Mouse (Mus musculus) lung, adult 18-20 months (tissue): ENCODE results near the gene Ugt1a10.

Source experiments
- DNase-seq, 2 experiments: peaks; one replicate each; pipeline ENCODE4 v3.0.0; 2022; ENCODE audit warnings: mixed read lengths in 2 of 2

The Ugt1a10 gene

GRCm38 (mm10) chr1:88255989-88256754, 201.0 kb downstream of the Ugt1a10 start:
- DNase-seq: no peak

DNA sequence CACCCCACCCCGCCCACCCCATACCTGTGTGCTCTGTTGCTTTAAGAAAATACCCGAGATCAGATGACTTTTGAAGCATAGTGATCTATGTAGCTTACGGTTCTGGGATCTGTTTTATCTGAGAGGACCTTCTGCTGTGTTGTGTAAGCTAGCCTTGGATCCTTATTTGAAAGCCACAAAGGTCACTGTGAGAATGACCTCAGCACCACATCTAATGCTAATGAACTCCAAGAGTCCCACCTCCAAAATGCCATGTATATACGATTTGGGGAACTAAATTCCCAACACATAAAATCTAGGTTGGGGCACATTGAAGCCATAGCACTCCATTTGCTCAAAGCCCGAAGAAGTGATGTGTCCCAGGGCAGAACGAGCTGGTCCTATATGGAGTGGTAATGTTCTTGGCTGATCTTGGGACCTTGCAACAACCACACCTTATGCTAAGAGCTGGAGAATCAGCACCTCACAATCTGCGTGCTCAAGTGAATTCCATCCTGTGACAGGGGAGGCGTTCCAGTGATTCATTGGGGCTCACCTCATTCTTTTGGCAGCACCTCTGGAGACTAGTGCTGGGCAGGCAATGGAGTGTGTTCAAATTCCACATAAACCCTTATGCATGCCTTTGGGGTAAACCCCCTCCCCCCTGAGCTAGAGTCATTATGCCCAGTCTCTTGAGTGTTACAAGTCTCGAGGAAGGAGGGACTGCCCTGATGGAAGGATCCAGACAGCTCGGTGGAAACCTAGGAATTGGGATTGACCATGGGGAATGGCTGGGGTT, 201.9 kb downstream of the Ugt1a10 start:
- DNase-seq: peak in 1 of 2 experiments; percentile 51

- DNase-seq: no peak
These were observed 202.5 kb downstream of the Ugt1a10 start for GRCm38 (mm10) chr1:88257681-88258080.

- no peak for DNase-seq
These were observed 203.2 kb downstream of the Ugt1a10 start for GRCm38 (mm10) chr1:88258361-88258760.

DNA sequence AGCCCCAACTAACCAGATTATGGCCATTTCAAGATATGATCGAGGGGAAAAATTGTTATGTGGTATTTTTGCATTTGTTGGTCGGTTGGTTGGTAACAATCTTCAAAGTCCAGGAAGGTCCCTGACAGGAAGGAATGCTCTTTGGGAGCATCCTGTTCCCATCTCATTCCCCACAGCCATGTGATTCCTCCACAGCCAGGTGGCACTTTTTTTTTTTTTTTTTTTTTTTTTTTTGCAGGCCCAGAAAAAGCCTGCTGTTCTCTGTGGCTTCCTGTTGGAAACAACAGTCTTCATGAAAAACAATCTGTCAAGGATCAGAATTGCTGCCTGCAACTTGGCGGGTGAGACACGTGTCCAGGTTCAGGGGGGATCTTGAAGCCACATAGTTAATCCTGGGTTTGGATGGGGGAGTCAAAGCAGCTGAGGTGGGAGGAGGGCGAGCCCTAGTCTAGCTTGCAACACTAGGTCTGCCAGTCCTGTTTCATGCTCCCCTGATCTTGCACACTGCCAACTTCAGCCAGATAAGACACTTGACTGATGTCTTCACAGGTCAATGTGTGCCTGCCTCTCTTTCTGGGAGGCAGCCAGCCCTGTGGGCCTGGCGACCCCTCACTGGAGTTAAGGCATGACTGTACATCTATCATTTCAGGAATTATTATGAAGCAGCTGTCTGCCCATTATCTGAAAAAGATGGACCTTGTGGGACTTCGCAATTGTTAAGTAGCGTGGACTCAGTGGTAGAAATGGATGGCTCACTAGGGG, 203.9 kb downstream of the Ugt1a10 start:
- no peak for DNase-seq

DNA sequence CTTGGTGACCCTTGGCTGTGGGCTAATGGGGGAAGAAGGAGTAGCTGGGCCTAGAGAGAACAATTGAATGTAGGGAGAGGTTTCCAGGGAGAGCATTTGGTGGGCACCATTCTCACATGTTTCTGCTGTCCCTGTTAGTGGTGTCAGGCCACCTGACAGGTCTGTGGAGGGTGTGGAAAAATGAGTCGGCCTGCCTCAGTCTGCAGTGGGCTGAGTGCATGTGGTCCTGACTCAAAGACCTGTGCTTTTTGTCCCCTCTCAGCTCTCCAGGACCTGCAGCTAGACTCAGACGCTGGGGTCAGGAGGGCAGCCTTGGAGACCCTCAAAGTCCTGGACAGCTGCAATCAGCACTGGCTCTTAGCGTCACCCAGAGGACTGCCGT, 204.4 kb downstream of the Ugt1a10 start:
- DNase-seq: no peak

DNA sequence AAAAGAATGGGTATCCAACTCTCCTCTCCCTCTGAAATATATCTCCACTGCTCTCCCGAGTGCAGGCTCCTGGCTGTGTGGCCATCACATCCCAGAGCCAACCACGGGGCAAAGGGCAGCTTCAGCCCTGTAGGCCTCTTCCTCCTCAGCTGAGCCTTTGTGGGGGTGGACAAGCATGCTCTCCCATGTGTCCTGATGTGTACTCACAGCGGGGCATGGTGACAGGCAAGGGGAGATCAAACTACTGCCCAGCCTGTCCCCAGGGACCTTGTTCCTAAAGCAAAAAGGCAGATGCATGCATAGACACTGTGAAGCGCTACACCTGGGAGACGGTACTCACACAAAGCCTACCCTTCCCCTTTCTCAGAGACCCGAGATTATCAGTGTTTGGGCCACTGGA, 204.9 kb downstream of the Ugt1a10 start:
- no peak for DNase-seq

- no peak for DNase-seq
These were observed 205.6 kb downstream of the Ugt1a10 start for GRCm38 (mm10) chr1:88260604-88261377.

DNA sequence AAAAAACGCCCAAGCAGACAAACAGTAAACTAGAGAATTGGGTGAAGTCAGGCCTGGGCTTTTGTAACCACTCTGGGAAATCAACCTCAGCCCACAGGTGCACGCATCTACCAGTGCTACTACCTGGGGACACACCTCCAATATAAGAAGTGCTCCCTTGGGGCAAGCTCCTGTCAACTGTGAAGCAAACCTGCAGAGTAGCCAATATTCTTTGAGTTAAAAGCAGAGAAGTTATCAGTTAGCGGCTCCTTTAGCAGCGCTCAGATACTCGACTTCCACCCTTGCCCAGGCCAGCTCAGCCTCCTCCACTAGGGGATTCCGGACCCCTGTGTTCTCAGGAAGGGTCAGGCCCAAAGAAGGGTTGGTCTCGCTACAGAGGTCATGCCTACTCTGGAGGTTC, 206.5 kb downstream of the Ugt1a10 start:
- no peak for DNase-seq

DNA sequence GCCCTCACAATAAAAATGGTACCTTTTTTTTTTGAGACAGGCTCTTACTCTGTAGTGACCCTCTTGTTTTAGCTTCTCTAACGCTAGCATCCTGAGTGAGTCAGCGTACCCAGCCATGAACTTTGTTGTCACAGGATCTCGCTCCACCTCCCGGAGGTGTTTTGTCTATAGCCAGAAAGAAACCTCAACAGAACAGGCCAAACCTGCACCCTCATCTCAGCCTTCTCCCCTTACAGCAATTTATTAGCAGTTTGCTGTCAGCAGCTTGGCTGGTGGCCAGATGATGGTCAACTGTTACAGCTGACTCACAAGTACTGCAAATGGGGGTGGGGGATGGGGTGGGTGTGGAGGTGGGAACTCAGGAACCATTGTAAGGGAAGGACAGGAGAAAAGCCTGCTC, 207.1 kb downstream of the Ugt1a10 start:
- DNase-seq: peak in 1 of 2 experiments; percentile 71

GRCm38 (mm10) chr1:88262961-88263360, 207.8 kb downstream of the Ugt1a10 start:
- DNase-seq: no peak

- no peak for DNase-seq
These were observed 208.6 kb downstream of the Ugt1a10 start for GRCm38 (mm10) chr1:88263778-88264177.

DNA sequence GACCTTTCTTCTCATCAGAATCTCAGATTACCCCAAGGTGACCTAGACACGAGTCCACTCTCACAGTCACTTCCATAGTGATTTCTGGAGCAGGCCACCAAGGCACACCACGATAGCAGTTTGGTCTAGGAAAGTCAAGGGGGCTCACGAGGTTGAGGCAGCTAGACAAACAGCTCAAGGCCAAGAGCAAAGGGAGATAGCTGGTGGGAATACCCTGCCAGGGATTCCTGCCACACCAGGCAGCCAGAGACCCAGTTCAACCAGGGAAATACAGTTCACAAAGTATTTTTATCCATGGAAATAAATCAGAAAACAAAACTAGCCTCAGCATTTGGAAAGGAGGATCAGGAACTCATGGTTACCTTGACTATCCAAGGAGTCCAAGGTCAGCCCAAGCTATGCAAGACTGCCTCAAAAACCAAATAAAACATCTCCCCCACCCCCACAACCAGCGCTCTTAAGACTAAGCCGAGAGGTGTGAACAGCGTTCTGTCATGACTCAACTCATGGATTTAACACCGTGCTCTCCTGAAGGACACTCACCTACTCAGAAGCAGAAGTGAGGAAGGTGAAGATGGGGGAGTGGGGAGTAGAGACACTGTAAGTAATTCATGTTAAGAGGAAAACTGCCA, 209.2 kb downstream of the Ugt1a10 start:
- DNase-seq: no peak

DNA sequence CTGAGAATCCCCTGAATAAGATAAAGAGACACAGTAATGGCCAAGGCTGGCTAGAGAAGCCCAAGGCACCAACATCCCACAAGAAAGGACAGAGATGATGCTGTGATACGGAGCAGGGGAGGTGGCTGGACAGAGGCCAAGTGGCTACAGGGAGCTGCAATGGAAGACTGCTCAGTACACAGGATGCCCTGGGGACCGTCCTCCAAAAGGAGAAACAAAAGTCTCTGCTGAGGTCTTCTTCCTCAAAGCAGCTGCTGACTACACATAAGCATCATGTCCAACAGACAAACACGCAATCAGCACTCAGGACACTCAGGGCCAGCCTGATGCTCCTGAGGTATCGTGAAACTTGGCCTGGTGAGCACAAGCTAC, 209.7 kb downstream of the Ugt1a10 start:
- DNase-seq: no peak

DNA sequence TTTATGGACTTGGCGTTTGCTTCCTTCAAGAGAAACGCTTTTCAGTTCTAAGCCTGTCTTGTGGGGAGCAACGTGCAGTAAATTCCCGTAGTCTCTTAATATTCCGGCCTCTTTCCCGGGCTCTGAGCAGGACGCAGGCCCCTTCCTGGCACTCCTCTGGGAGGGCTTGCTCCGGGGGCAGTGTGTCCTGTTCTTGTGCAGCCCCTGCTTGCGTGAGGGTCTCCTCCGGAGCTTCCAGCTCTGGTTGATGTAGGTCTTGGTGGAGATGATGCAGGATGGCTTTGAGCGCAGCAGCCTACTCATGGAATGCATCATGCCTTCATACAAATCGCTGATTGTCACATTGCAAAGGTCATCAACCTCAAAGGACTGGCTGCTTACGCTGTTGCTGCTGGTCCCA, 210.9 kb downstream of the Ugt1a10 start:
- DNase-seq: no peak

DNA sequence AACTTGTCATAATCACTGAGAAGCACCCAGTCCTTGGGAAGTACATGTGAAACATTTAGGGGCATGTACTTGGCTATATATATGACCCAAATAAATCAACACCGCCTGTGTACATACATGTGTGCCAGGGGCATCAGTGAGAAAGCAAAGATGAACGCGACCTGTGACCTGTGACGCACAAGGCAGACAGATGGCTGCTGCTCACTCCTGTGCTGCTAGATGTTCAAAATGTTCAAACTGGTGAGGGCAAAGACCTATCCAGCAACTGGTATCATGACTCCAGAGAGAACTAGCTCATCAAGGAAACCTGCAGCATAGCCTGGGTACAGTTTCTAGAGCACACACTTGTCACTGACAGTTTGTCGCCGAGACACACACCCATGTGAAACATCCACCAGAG, 212.3 kb downstream of the Ugt1a10 start:
- DNase-seq: no peak

DNA sequence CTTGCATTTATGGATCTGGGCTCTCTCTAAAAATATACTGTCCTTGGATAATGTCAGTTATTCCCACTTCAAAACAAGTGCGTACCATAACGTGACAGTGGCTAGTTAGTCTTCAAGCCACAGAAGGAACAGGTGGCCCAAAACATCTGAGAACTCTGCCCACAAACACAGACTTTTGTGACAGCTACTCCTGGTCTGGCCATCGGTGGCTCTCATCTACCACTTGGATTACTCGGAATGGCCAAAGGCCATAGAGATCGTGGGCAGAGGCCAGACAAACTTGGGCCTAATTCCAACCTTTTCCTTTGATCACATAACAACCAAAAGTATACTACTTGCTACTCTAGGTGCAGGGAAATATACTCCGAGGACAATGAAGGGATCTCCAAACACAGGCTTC, 212.9 kb downstream of the Ugt1a10 start:
- peak in 1 of 2 experiments; percentile 9 for DNase-seq
